Mouse (Mus musculus) embryonic fibroblast, embryonic 13.5 days (primary cell): ENCODE measurements around the gene Cmas. TPM values are rescaled to one million over a fixed set of nuclear protein-coding genes. Genes with fewer than 3 reads are reported as not detected.
A peak's percentile ranks its signal among the peaks of the same experiment; 100 is the strongest.

Experiments
- H3K27ac ChIP-seq: 2 replicates; pipeline ENCODE4 v1.5.1; 2012; ENCODE audit warnings: low read length, control low read depth, inconsistent platforms; ENCODE audit not compliant: insufficient read depth
- H3K4me1 ChIP-seq: 2 replicates; pipeline ENCODE4 v1.6.1; 2011; ENCODE audit warnings: low read length; ENCODE audit not compliant: control insufficient read depth, insufficient read depth
- H3K4me3 ChIP-seq: 2 replicates; pipeline ENCODE4 v1.5.1; 2011; ENCODE audit warnings: mild to moderate bottlenecking, control low read depth, low read length; ENCODE audit not compliant: insufficient read depth
- CTCF ChIP-seq: IDR thresholded peaks from 2 replicates; pipeline ENCODE4 v1.5.1; 2011; ENCODE audit warnings: mild to moderate bottlenecking, control low read depth, low read length, moderate library complexity, borderline replicate concordance; ENCODE audit not compliant: insufficient read depth
- POLR2A ChIP-seq: IDR thresholded peaks from 2 replicates; pipeline ENCODE4 v1.6.1; 2011; ENCODE audit warnings: low read depth, mild to moderate bottlenecking, control low read depth, low read length, moderate library complexity
- polyA plus RNA-seq: library from polyadenylated mRNA; stranded (reverse); fragments of >200 nt; gene quantifications from 2 replicates; pipeline ENCODE4 v1.2.4, GENCODE M21; 2011; ENCODE audit warnings: low read depth; ENCODE audit not compliant: missing spikeins, insufficient read length

Cmas gene
- polyA plus RNA-seq, 1 experiment: 44.1 TPM

DNA sequence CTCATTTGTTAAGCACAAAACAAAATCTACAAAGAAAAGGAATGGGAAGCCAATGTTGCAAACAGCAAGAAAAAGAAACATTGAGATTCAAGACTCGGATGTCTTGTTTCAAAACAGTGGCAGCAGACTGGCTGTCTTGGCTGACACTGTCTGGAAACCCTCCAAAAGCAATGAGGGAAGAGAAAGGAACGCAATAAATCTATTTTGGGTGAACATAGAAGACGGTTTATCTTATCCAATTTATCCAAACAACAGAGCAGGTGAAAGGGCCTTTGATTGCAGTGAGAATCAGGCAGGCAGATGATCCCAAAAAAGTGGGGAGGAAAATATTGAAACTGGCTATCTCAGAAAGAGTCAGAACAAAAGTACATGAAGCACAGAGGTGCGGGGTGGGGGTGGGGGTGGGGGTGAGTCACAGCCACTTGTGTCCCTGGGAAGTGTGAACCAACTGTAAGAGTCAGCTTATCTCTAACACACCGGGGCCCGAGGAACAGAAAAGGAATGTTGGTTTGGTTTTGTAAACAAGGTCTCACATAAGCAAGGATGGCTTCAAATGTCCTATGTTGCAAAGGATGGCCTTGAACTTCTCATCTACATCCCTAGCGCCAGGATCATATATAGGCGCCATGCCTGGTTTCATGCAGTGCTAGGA is 8.3 kb upstream of the Cmas start:
- TF ChIP-seq POLR2A: no peak
- TF ChIP-seq CTCF: no peak
- no peak overlapping the region for H3K27ac ChIP-seq

DNA sequence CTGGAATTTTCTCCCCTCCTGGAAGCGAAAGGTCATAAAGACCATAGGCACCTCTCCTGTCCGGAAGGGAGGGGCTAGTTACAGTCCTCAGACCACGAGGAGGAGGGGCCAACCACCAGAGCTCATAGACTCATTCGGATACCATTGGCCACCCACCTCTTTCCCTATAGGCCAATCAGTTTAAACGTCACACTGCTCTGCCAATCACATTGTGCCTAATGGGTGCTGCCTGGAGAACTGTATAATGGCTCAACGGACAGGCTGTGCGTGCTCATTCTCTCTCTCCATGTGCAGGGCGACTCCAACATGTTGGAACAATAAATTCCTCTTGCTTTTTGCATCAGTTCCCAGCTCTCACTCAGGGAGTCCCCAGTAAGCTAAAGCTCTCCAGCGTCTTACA is 5.1 kb upstream of the Cmas start:
- TF ChIP-seq CTCF (no peak), POLR2A (no peak)
- Histone ChIP-seq H3K4me1 (no peaks in the 10 kb centered on the region), H3K27ac (no peak overlapping the region), H3K4me3 (no peak overlapping the region)

More for the DNA sequence above, 8.3 kb upstream of the Cmas start:
- no peak overlapping the region for H3K4me3 ChIP-seq
- no peaks in the 10 kb centered on the region for H3K4me1 ChIP-seq

DNA sequence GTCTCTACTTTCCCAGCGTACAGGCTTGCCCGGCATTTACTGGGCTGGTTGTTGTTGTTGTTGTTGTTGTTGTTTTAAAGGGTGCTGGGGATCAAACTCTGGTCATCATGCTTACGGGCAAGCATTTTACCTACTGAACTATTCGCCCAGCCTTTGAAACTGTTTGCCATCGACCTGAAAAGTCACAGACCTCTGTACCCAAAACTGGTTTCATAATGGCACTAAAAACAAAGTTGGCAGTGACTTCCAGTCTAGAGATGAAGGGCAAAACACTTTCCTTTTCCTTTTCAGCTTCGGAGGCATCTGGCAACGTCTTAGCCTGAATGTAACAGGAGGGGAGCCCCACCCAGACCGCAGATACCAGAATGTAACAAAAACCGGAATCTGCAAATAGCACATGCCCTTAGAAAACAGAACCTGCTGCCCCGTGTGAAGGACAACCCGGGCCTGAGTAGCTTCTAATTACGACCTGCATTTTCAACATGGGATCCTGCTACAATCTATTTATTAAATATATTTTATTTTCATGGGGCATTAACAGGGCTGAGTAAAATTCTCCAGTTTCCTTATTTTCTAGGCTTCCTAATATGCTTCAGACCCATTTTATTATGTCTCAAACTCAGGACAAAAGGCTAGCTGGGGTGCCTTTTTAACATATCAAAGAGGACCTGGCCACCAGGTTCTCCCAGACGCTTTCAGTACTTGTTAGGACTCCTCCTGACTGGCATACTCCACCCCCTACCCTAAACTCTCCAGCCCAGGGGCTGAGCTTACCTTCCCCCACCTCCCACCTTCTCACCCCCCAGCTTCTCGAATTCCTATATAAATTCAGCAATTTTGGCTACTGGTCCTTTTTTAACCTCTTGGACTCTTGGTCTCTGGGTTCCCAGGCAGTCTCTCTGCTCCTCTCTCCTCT is 3.9 kb upstream of the Cmas start:
- TF ChIP-seq POLR2A: no peak
- no peak for TF ChIP-seq CTCF
- H3K27ac ChIP-seq: no peak overlapping the region
- H3K4me1 ChIP-seq: no peaks in the 10 kb centered on the region; the same call in 1 of the 2 replicates
- no peak overlapping the region for H3K4me3 ChIP-seq

DNA sequence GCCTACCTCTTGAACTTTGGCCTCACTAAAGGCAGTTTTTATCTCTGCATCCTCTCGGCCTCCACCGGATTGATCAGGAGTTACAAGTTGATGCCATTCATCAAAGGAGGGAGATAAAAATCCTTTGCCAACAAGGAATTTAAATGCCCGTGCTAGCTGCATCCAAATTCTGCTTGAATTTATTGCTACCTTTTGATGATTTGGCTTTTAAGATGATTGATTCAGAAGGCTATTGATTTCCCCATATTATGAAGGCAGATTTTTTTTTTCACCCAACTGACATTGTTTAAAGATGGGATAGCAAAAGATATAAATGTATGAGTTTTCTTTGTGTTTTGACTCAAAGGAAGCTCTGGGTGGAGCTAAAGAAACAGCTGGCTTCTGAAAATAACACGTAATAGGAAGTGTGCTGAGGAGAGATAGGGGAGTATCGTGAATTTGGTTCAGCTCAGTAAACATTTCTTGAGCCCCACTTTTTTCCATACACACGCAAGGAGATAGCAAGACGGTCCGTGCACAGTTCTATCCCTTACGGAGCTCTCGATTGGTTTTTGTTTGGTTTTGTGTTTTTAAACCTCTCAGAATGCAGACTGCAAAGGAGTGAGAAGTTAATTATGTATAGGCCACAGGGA is 964 bp downstream of the Cmas start:
- TF ChIP-seq CTCF (no peak), POLR2A (no peak)
- Histone ChIP-seq H3K4me3 (peak overlapping the region; percentile 100), H3K27ac (no peak overlapping the region), H3K4me1 (peaks cover 7% of the 10 kb centered on the region)

DNA sequence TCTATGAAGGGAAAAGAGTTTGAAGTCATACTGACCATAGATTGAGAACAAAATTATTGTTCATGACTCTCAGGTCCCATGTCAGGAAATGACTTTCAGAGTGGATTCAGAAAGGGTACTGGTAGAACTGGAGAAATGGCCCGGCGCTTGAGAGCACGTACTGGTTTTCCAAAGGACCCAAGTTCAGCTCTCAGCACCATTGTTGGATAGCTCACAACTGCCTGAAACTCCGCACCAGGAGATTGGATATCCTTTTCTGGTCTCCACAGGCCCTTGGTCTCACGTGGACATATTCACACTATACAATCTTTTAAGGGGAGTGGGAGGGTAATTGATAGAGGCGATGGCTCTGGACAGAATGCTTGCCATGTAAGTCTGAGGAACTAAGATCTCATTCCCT is 1.5 kb downstream of the Cmas start:
- H3K4me1 ChIP-seq: peaks cover 7% of the 10 kb centered on the region
- no peak overlapping the region for H3K4me3 ChIP-seq
- TF ChIP-seq POLR2A (no peak), CTCF (no peak)
- no peak overlapping the region for H3K27ac ChIP-seq

DNA sequence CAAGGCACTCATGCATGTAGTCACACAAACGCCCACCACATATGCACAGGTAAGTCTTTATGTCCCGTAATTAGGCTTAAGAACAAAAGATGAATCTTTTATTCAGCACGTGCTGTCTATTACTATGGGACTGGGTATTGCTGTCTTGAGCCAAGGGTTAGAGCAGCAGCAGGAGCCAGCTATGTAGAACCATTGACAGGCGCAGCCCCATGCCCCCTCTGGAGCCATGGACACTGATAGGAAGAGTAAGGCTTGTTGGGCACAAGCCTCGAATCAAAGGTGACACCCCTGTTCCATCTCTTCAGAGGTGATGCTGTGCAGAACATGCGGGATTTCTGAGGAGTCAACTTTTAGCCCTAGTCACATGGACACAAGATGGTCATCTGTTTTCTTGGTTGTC is 2.1 kb downstream of the Cmas start:
- Histone ChIP-seq H3K27ac (no peak overlapping the region), H3K4me3 (no peak overlapping the region), H3K4me1 (peaks cover 7% of the 10 kb centered on the region)
- TF ChIP-seq POLR2A (no peak), CTCF (no peak)

DNA sequence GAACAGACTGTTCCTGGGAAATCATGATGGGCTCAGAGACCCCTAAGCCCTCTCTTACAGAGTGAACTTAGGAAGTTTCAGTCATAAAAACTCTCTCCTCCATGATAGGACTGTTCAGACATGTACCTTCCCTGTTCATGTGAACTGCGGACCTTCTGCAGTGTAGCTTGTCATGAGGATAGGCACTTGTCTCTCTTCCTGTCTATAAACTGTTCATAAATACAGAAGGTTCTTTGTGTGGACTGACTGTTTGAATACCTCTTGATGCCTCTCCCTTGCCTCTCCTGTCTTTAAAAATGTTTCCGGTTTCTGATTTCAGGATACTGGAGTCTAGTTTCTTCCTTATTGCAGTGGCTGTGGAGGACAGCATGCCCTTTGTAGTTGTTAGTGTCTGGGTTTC is 3.1 kb downstream of the Cmas start:
- TF ChIP-seq CTCF (no peak), POLR2A (no peak)
- no peak overlapping the region for H3K27ac ChIP-seq
- peaks cover 7% of the 10 kb centered on the region for H3K4me1 ChIP-seq
- no peak overlapping the region for H3K4me3 ChIP-seq

DNA sequence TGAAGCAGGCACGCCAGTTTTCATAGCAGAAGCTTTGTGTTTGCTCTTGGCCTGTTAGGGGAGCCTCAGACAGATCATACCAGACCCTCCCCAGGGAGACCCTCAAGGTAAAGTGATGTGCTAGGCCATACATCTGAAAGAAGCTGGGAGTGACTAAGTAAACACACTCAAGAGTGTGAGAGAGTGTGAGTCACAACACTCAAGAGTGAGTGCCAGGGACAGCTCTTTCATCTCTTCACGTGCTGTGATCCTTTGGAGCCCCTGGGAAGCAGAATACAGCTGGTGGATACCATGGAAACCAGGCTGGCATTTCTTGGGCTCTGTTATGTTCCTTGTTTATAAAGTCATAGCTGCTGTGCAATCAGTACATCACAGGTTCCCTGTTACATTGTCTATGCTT is 8.4 kb downstream of the Cmas start:
- H3K4me3 ChIP-seq: no peak overlapping the region
- no peak overlapping the region for H3K27ac ChIP-seq
- no peak for TF ChIP-seq POLR2A
- no peak for TF ChIP-seq CTCF
- no peaks in the 10 kb centered on the region for H3K4me1 ChIP-seq

DNA sequence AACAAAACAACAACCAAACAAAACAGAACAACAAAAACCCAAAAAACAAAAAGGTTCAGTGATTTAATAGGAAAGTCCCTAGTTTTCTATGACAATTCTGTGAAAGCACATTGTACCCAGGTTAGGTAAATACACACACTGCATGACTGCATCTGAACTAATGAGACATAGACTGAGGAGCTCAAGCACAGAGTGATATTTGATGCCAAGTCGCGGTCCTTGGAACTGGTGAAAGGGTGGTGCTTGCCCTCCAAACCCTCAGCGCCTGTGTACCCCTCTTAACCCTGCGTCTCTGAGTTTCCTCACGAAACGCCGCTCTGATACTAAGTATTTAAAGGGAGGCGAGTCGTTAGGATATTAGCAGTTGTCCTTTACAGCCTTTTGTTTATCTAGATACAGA is 10.8 kb downstream of the Cmas start:
- no peak overlapping the region for H3K27ac ChIP-seq
- no peaks in the 10 kb centered on the region for H3K4me1 ChIP-seq
- TF ChIP-seq POLR2A: no peak
- no peak for TF ChIP-seq CTCF
- no peak overlapping the region for H3K4me3 ChIP-seq

DNA sequence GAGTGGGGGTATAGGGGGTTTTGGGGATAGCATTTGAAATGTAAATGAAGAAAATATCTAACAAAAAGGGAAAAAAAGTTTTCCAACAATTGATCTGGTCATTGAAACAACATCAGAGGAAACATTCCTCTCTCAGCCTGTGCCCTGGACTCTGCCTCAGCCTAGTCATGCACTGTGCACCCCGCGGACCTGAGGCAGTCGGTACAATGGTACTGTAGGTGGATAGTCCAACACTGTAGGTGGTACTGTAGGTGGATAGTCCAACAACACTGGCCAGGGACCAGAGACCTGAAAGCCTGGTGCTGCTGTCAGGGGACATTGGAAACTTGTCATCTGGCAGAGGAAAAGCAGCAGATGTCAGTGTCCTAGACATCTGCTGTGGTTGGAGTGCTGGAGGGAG is 13.4 kb downstream of the Cmas start:
- Histone ChIP-seq H3K27ac (no peak overlapping the region), H3K4me1 (no peaks in the 10 kb centered on the region), H3K4me3 (no peak overlapping the region)
- no peak for TF ChIP-seq POLR2A
- no peak for TF ChIP-seq CTCF

DNA sequence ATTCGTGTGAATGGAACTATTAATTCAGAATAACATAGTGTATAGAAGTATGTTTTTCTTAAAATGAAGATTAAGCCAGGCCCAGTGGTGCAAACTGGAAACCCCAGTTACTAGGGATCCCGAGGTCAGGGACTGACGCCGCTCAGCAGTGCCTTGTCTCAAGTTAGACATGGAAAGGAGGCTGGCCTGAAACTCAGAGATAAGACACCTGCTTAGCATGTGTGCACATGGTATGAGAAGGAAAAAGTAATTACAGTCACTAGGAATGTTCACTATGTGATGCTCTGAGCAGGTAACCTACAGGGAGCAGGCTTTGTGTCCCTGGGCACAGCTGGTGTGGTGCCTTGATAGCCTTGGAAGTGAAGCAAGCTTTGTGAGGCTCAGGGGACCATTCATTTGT is 15.2 kb downstream of the Cmas start:
- TF ChIP-seq CTCF (no peak), POLR2A (no peak)
- H3K27ac ChIP-seq: no peak overlapping the region
- H3K4me1 ChIP-seq: no peaks in the 10 kb centered on the region
- H3K4me3 ChIP-seq: no peak overlapping the region
